Mouse (Mus musculus) heart, embryonic 15.5 days (tissue): ENCODE data around the gene Iqca. TPM values are rescaled to one million over a fixed set of nuclear protein-coding genes. Genes with fewer than 3 reads are reported as not detected.

Experiments used
- ATAC-seq: fragments of 200-750 bp; cut with Nextera tagmentation; replicated peaks from 2 replicates; pipeline ENCODE4 v1.8.0; 2017; ENCODE audit warnings: low read depth, moderate TSS enrichment; ENCODE audit not compliant: insufficient number of reproducible peaks, insufficient read depth, low FRiP score
- H3K27ac ChIP-seq: fragments of 300-500 bp; sonication (generic); 2 replicates; pipeline ENCODE4 v1.5.1; 2015; ENCODE audit warnings: mild to moderate bottlenecking, inconsistent platforms
- H3K27me3 ChIP-seq: fragments of 300-500 bp; sonication (generic); 2 replicates; pipeline ENCODE4 v1.6.1; 2015; ENCODE audit warnings: inconsistent platforms
- H3K36me3 ChIP-seq: fragments of 300-500 bp; sonication (generic); 2 replicates; pipeline ENCODE4 v1.6.1; 2015; ENCODE audit warnings: mild to moderate bottlenecking, inconsistent platforms
- H3K4me1 ChIP-seq: fragments of 300-500 bp; sonication (generic); replicated peaks from 2 replicates; pipeline ENCODE4 v1.6.1; 2015; ENCODE audit warnings: inconsistent platforms
- H3K4me2 ChIP-seq: fragments of 300-500 bp; sonication (generic); 2 replicates; pipeline ENCODE4 v1.6.1; 2015; ENCODE audit warnings: inconsistent platforms, mild to moderate bottlenecking, moderate library complexity
- H3K4me3 ChIP-seq: fragments of 300-500 bp; sonication (generic); 2 replicates; pipeline ENCODE4 v1.5.1; 2015; ENCODE audit warnings: mild to moderate bottlenecking, inconsistent platforms
- H3K9ac ChIP-seq: fragments of 300-500 bp; sonication (generic); 2 replicates; pipeline ENCODE4 v1.6.1; 2015; ENCODE audit warnings: mild to moderate bottlenecking, inconsistent platforms
- H3K9me3 ChIP-seq: fragments of 300-500 bp; sonication (generic); replicated peaks from 2 replicates; pipeline ENCODE4 v1.6.1; 2016; ENCODE audit warnings: inconsistent platforms
- WGBS: fragments of 180-500 bp; shearing (Covaris S2); methylation state at CpG from one replicate; pipeline ENCODE4 v1.1.7; 2015; ENCODE audit warnings: mixed read lengths; 5-methylcytosine and 5-hydroxymethylcytosine counted together
- polyA plus RNA-seq: library from polyadenylated mRNA; unstranded; fragments of >200 nt; fragmentation: Nextera tagmentation; extraction: Ambion mirVana; gene quantifications from 2 replicates; pipeline ENCODE4 v1.2.1, GENCODE M21; 2015

Gene Iqca
- polyA plus RNA-seq, 1 experiment from 2014 or later, result not detected

- WGBS, result 82% methylated on average over 3 of the region's 3 CpGs
- H3K27ac ChIP-seq, result no peak overlapping the region
- no peak overlapping the region for H3K4me3 ChIP-seq
- H3K9me3 ChIP-seq, result no peaks in the 10 kb centered on the region
- no peak for ATAC-seq
- no peaks in the 10 kb centered on the region for H3K27me3 ChIP-seq
- no peaks in the 10 kb centered on the region for H3K36me3 ChIP-seq
- no peaks in the 10 kb centered on the region for H3K4me1 ChIP-seq
- H3K9ac ChIP-seq, result no peak overlapping the region
- no peak overlapping the region for H3K4me2 ChIP-seq
These were observed 144.0 kb downstream of the Iqca start for GRCm38 (mm10) chr1:90009188-90009587.

GRCm38 (mm10) chr1:90006666-90007065 lies 146.5 kb downstream of the Iqca start:
- Histone ChIP-seq H3K4me3 (no peak overlapping the region), H3K9me3 (no peaks in the 10 kb centered on the region), H3K27ac (no peak overlapping the region), H3K36me3 (no peaks in the 10 kb centered on the region), H3K4me2 (no peak overlapping the region), H3K9ac (no peak overlapping the region), H3K27me3 (no peaks in the 10 kb centered on the region), H3K4me1 (no peaks in the 10 kb centered on the region)
- WGBS, result 72% methylated on average over 14 of the region's 14 CpGs
- no peak for ATAC-seq

- Histone ChIP-seq H3K36me3 (no peaks in the 10 kb centered on the region), H3K4me1 (peaks cover 38% of the 10 kb centered on the region), H3K4me2 (no peak overlapping the region), H3K27me3 (no peaks in the 10 kb centered on the region; the same call in 1 of the 2 replicates), H3K27ac (no peak overlapping the region), H3K4me3 (no peak overlapping the region), H3K9ac (no peak overlapping the region), H3K9me3 (no peaks in the 10 kb centered on the region)
- WGBS, result 57% methylated on average over 5 of the region's 5 CpGs
- ATAC-seq, result no peak
These were observed 152.2 kb downstream of the Iqca start for GRCm38 (mm10) chr1:90000981-90001380.

GRCm38 (mm10) chr1:89999858-90000257 lies 153.3 kb downstream of the Iqca start:
- 57% methylated on average over 3 of the region's 3 CpGs for WGBS
- peak overlapping the region; percentile 90 for H3K27ac ChIP-seq
- H3K4me3 ChIP-seq, result no peak overlapping the region
- H3K27me3 ChIP-seq, result peaks cover 7% of the 10 kb centered on the region; the same call in 1 of the 2 replicates
- ATAC-seq, result no peak
- no peak overlapping the region for H3K9ac ChIP-seq
- peaks cover 42% of the 10 kb centered on the region for H3K4me1 ChIP-seq
- no peaks in the 10 kb centered on the region for H3K36me3 ChIP-seq
- H3K4me2 ChIP-seq, result no peak overlapping the region
- no peaks in the 10 kb centered on the region for H3K9me3 ChIP-seq

- WGBS, result 55% methylated on average over 2 of the region's 2 CpGs
- no peak for ATAC-seq
- H3K27ac ChIP-seq, result peak overlapping the region; percentile 90
- H3K9ac ChIP-seq, result no peak overlapping the region
- peaks cover 16% of the 10 kb centered on the region for H3K27me3 ChIP-seq
- H3K9me3 ChIP-seq, result no peaks in the 10 kb centered on the region
- H3K4me1 ChIP-seq, result peaks cover 42% of the 10 kb centered on the region
- H3K4me3 ChIP-seq, result no peak overlapping the region
- peak overlapping the region; percentile 41 for H3K4me2 ChIP-seq
- H3K36me3 ChIP-seq, result no peaks in the 10 kb centered on the region
These were observed 154.5 kb downstream of the Iqca start for GRCm38 (mm10) chr1:89998696-89999095.

- peak; percentile 79 for ATAC-seq
- WGBS, result 29% methylated on average over 7 of the region's 7 CpGs
- H3K4me2 ChIP-seq, result peak overlapping the region; percentile 41
- peaks cover 21% of the 10 kb centered on the region for H3K27me3 ChIP-seq
- H3K4me1 ChIP-seq, result peaks cover 42% of the 10 kb centered on the region
- no peak overlapping the region for H3K4me3 ChIP-seq
- H3K9me3 ChIP-seq, result no peaks in the 10 kb centered on the region
- no peaks in the 10 kb centered on the region for H3K36me3 ChIP-seq
- H3K9ac ChIP-seq, result no peak overlapping the region
- peak overlapping the region; percentile 90 for H3K27ac ChIP-seq
These were observed 155.1 kb downstream of the Iqca start for GRCm38 (mm10) chr1:89998076-89998475.

DNA sequence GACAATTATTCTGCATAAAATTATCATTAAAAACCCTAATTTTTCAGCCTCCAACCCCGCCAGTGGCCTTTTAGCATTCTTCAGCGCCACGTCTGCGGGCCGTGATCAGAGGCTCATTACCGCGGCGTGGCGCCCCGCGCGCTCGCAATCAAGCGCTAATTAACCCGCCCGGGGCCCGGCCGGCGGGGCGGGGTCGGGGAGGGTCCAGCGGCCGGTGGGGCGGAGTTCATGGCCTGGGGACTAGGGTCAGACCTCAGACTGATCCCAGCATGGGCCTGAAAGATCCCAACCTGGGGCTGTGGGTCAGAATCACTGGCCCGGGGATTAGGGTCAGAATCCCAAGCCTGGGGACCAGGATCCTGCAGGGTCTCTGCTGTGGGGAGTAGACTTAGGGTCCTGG lies 160.9 kb downstream of the Iqca start:
- ATAC-seq, result no peak; the same call in 1 of the 2 replicates
- Histone ChIP-seq H3K4me1 (peaks cover 19% of the 10 kb centered on the region), H3K4me3 (peak overlapping the region; percentile 38), H3K4me2 (peak overlapping the region; percentile 60), H3K9ac (0 out of 2 replicates have a peak overlapping the region, but pooled peaks have one; percentile 37), H3K27me3 (peaks cover 42% of the 10 kb centered on the region), H3K36me3 (no peaks in the 10 kb centered on the region), H3K9me3 (no peaks in the 10 kb centered on the region), H3K27ac (no peak overlapping the region)
- WGBS, result 1% methylated on average over 25 of the region's 25 CpGs

Other genes with a start within 250 kb of the Iqca start
- 0.11 TPM in 1 of 2 replicates, not detected in the other for gene Gbx2, start 222.2 kb downstream of the Iqca start, polyA plus RNA-seq
- 0.92 and 1.1 TPM in 2 replicates for gene Asb18, start 138.7 kb downstream of the Iqca start, polyA plus RNA-seq
- gene Ackr3, start 50.6 kb upstream of the Iqca start, polyA plus RNA-seq, result 26.9 and 29.0 TPM in 2 replicates